Mouse (Mus musculus) megakaryocyte-erythroid progenitor cell, adult 5-6 weeks (primary cell): ENCODE data around the gene Olfr342. TPM values are rescaled to one million over a fixed set of nuclear protein-coding genes. Genes with fewer than 3 reads are reported as not detected.

ENCODE experiments used
- ATAC-seq: replicated peaks from 2 replicates; pipeline ENCODE4 v1.8.0; 2016; ENCODE audit warnings: mild to moderate bottlenecking, inconsistent platforms; ENCODE audit not compliant: severe bottlenecking, poor library complexity, low FRiP score, low TSS enrichment
- total RNA-seq, 2 experiments: library from RNA; stranded (forward) in 1 of 2; stranded (reverse) in 1 of 2; fragments of 200-1000, 215-1000 nt in 1 of 2; fragments of >200 nt in 1 of 2; fragmentation: Nextera tagmentation in 1 of 2; gene quantifications; 2 replicates each; pipeline ENCODE4 v1.2.3; 2014 to 2017

Olfr342 gene
- total RNA-seq (2014; fragmentation: Nextera tagmentation): not detected in 2 replicates
- not detected in 2 replicates for total RNA-seq (2017)

GRCm38 (mm10) chr2:36524698-36525097 lies at the start of gene Olfr342:
Olfr342 (plus strand) TSS chr2:36524998.
- ATAC-seq: no peak

GRCm38 (mm10) chr2:36482368-36482767 lies 42.4 kb upstream of the Olfr342 start, which contains the start of gene Olfr341:
Olfr341 (minus strand) TSS chr2:36482468.
- no peak for ATAC-seq

DNA sequence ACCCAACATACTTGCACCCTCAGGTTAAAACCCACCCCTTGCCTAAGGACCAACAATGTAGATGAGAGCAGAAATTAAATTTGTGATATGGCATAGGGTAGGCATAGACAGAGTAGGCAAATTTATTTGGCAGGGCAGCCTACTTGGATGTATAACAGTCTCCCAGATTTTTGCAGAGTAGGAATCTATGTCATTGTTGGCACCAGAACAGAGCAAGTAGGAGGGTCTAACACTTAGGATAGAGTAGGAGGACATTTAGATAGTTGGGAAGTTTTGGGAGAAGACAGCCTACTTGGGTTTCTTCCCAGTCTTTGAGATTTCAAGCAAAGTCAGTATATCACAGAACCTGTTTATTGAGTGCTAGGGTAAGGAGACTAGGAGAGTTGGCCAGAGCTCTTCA lies 40.4 kb downstream of the Olfr342 start:
- ATAC-seq: no peak

- no peak for ATAC-seq
These were observed 41.6 kb downstream of the Olfr342 start, which contains the start of gene Olfr344 for GRCm38 (mm10) chr2:36566362-36566761. Olfr344 (plus strand) TSS chr2:36566662.

DNA sequence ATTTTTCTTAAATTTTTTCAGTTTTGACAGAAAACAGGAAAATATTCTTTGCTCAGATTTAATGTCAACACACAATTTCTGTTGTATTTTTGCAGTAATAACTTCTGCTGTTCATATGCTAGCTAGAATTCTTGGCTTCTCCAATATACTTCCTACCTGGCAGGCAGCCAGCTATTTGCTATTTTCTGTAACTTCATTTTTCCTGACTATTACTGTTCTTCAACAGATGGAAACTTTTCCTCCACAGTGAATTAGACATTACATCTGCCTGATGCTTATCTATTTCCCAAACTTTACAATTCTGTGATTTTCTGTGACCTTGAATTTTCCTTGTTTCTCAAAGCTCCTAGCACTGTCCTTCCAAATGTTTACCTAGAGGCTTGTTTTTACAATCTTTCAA lies 42.2 kb downstream of the Olfr342 start:
- ATAC-seq: no peak

DNA sequence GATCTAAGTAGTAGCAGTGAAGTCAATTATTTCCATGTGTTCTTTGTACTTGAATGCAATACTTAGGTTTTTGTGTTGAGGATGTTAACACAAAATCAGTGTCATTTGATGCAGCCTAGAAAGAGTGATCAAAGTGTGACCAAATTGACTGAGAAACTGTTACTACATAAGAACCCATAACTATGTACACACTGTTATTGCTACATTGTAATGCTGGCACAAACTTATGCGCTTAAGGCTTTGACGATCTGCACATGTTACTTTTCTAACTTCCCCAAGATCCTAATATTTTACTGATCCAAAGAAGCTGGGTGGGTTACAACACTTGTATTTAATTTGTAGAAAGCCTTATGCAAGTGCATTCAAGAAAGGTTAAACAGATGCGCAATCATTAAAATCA lies 43.0 kb downstream of the Olfr342 start:
- ATAC-seq: no peak

Other genes starting within 250 kb of the Olfr342 start
- gene Olfr338, start 151.5 kb upstream of the Olfr342 start, total RNA-seq (2014; fragmentation: Nextera tagmentation): not detected in 2 replicates
- not detected in 2 replicates for gene Olfr338, start 151.5 kb upstream of the Olfr342 start, total RNA-seq (2017)
- gene Olfr339, start 106.1 kb upstream of the Olfr342 start, total RNA-seq (2014; fragmentation: Nextera tagmentation): not detected in 2 replicates
- gene Olfr339, start 106.1 kb upstream of the Olfr342 start, total RNA-seq (2017): not detected in 2 replicates
- not detected in 2 replicates for gene Olfr340, start 72.4 kb upstream of the Olfr342 start, total RNA-seq (2014; fragmentation: Nextera tagmentation)
- gene Olfr340, start 72.4 kb upstream of the Olfr342 start, total RNA-seq (2017): not detected in 2 replicates
- not detected in 2 replicates for gene Olfr341, start 42.5 kb upstream of the Olfr342 start, total RNA-seq (2014; fragmentation: Nextera tagmentation)
- gene Olfr341, start 42.5 kb upstream of the Olfr342 start, total RNA-seq (2017): not detected in 2 replicates
- not detected in 2 replicates for gene Olfr344, start 41.7 kb downstream of the Olfr342 start, total RNA-seq (2014; fragmentation: Nextera tagmentation)
- not detected in 2 replicates for gene Olfr344, start 41.7 kb downstream of the Olfr342 start, total RNA-seq (2017)
- not detected in 2 replicates for gene Olfr345, start 115.0 kb downstream of the Olfr342 start, total RNA-seq (2014; fragmentation: Nextera tagmentation)
- gene Olfr345, start 115.0 kb downstream of the Olfr342 start, total RNA-seq (2017): not detected in 2 replicates
- gene Olfr346, start 160.8 kb downstream of the Olfr342 start, total RNA-seq (2014; fragmentation: Nextera tagmentation): not detected in 2 replicates
- gene Olfr346, start 160.8 kb downstream of the Olfr342 start, total RNA-seq (2017): not detected in 2 replicates
- gene Olfr347, start 206.9 kb downstream of the Olfr342 start, total RNA-seq (2014; fragmentation: Nextera tagmentation): not detected in 2 replicates
- gene Olfr347, start 206.9 kb downstream of the Olfr342 start, total RNA-seq (2017): not detected in 2 replicates